Mouse (Mus musculus): ENCODE results near the gene Olfr820. TPM values are rescaled to one million over a fixed set of nuclear protein-coding genes. Genes with fewer than 3 reads are reported as not detected.

The Olfr820 gene
- polyA plus RNA-seq (2017; shearing (Covaris generic)) = not detected

GRCm38 (mm10) chr10:130012321-130012720, at the start of gene Olfr820:
TSS of gene Olfr820 (plus strand) at chr10:130012621.

GRCm38 (mm10) chr10:129967166-129967565, 45.3 kb upstream of the Olfr820 start, which contains the start of gene Olfr819:
TSS of gene Olfr819 (minus strand) at chr10:129967266.

GRCm38 (mm10) chr10:129976040-129976439, 36.4 kb upstream of the Olfr820 start, which contains the start of gene Olfr247:
TSS of gene Olfr247 (minus strand) at chr10:129976140.

GRCm38 (mm10) chr10:129984962-129985361, 27.5 kb upstream of the Olfr820 start, which contains the start of gene Gm10310:
TSS of gene Gm10310 (minus strand) at chr10:129985062.

GRCm38 (mm10) chr10:130030048-130030447, 17.6 kb downstream of the Olfr820 start, which contains the start of gene Olfr821:
TSS of gene Olfr821 (plus strand) at chr10:130030348.

Other genes with a start within 250 kb of the Olfr820 start
- not detected for gene Olfr808, start 247.1 kb upstream of the Olfr820 start, polyA plus RNA-seq (2017; shearing (Covaris generic))
- gene Olfr809, start 238.0 kb upstream of the Olfr820 start, polyA plus RNA-seq (2017; shearing (Covaris generic)) = not detected
- not detected for gene Olfr810, start 217.7 kb upstream of the Olfr820 start, polyA plus RNA-seq (2017; shearing (Covaris generic))
- gene Olfr811, start 208.2 kb upstream of the Olfr820 start, polyA plus RNA-seq (2017; shearing (Covaris generic)) = not detected
- not detected for gene Olfr812, start 166.5 kb upstream of the Olfr820 start, polyA plus RNA-seq (2017; shearing (Covaris generic))
- gene Olfr813, start 157.3 kb upstream of the Olfr820 start, polyA plus RNA-seq (2017; shearing (Covaris generic)) = not detected
- gene Olfr814, start 132.8 kb upstream of the Olfr820 start, polyA plus RNA-seq (2017; shearing (Covaris generic)) = 0.06 TPM
- gene Olfr815, start 106.8 kb upstream of the Olfr820 start, polyA plus RNA-seq (2017; shearing (Covaris generic)) = not detected
- gene Olfr816, start 97.0 kb upstream of the Olfr820 start, polyA plus RNA-seq (2017; shearing (Covaris generic)) = 0.11 TPM
- not detected for gene Olfr818, start 63.5 kb upstream of the Olfr820 start, polyA plus RNA-seq (2017; shearing (Covaris generic))
- not detected for gene Olfr819, start 45.4 kb upstream of the Olfr820 start, polyA plus RNA-seq (2017; shearing (Covaris generic))
- not detected for gene Olfr247, start 36.5 kb upstream of the Olfr820 start, polyA plus RNA-seq (2017; shearing (Covaris generic))
- gene Gm10310, start 27.6 kb upstream of the Olfr820 start, polyA plus RNA-seq (2017; shearing (Covaris generic)) = 0.08 TPM
- gene Olfr821, start 17.7 kb downstream of the Olfr820 start, polyA plus RNA-seq (2017; shearing (Covaris generic)) = not detected
- gene Olfr822, start 58.6 kb downstream of the Olfr820 start, polyA plus RNA-seq (2017; shearing (Covaris generic)) = 0.26 TPM
- not detected for gene Olfr823, start 102.8 kb downstream of the Olfr820 start, polyA plus RNA-seq (2017; shearing (Covaris generic))
- gene Olfr824, start 117.4 kb downstream of the Olfr820 start, polyA plus RNA-seq (2017; shearing (Covaris generic)) = 0.19 TPM
- gene Olfr825, start 154.1 kb downstream of the Olfr820 start, polyA plus RNA-seq (2017; shearing (Covaris generic)) = 0.06 TPM
- gene Olfr826, start 171.6 kb downstream of the Olfr820 start, polyA plus RNA-seq (2017; shearing (Covaris generic)) = 0.10 TPM
- gene Olfr827, start 201.8 kb downstream of the Olfr820 start, polyA plus RNA-seq (2017; shearing (Covaris generic)) = not detected